Mouse (Mus musculus) adrenal gland, adult 8-10 months (tissue): ENCODE results near the gene Pced1b. TPM values are rescaled to one million over a fixed set of nuclear protein-coding genes. Genes with fewer than 3 reads are reported as not detected.
"Not testable (repeated sequence)": the region's sequence is repeated elsewhere in the genome, so short reads cannot be mapped to it uniquely, and the experiment has no call there.

Experiments used
- DNase-seq: peaks from one replicate; pipeline ENCODE4 v3.0.0; 2022
- total RNA-seq, 4 experiments: library from RNA; stranded (reverse); gene quantifications; 2 replicates each; pipeline ENCODE4 v1.2.4; 2022

The Pced1b gene
- total RNA-seq, result 10 to 100 TPM; 23.1 to 47.0 (median 29.6) TPM

- peak; percentile 30 for DNase-seq
Observed at GRCm38 (mm10) chr15:97246911-97247790, at the start of gene Pced1b, which contains the start of gene Amigo2. Gene Pced1b (plus strand): TSS chr15:97247107. Gene Amigo2 (minus strand): TSS chr15:97247287.

- DNase-seq, result no peak
Observed at GRCm38 (mm10) chr15:97204889-97205288, 42.0 kb upstream of the Pced1b start.

- DNase-seq, result no peak
Observed at GRCm38 (mm10) chr15:97205776-97206175, 41.1 kb upstream of the Pced1b start.

- no peak for DNase-seq
Observed at GRCm38 (mm10) chr15:97206506-97206905, 40.4 kb upstream of the Pced1b start.

- not testable (repeated sequence) for DNase-seq
Observed at GRCm38 (mm10) chr15:97209754-97210153, 37.2 kb upstream of the Pced1b start.

- DNase-seq, result no peak
Observed at GRCm38 (mm10) chr15:97212501-97213477, 34.1 kb upstream of the Pced1b start.

- DNase-seq, result no peak
Observed at GRCm38 (mm10) chr15:97216843-97217242, 30.1 kb upstream of the Pced1b start.

GRCm38 (mm10) chr15:97223431-97223830, 23.5 kb upstream of the Pced1b start:
- DNase-seq, result no peak

GRCm38 (mm10) chr15:97224003-97224402, 22.9 kb upstream of the Pced1b start:
- no peak for DNase-seq

- DNase-seq, result no peak
Observed at GRCm38 (mm10) chr15:97229494-97230077, 17.3 kb upstream of the Pced1b start.

GRCm38 (mm10) chr15:97234076-97234475, 12.8 kb upstream of the Pced1b start:
- no peak for DNase-seq

GRCm38 (mm10) chr15:97235183-97235582, 11.7 kb upstream of the Pced1b start:
- no peak for DNase-seq

- no peak for DNase-seq
Observed at GRCm38 (mm10) chr15:97236943-97237342, 10.0 kb upstream of the Pced1b start.

GRCm38 (mm10) chr15:97245392-97245791, 1.5 kb upstream of the Pced1b start:
- DNase-seq, result no peak

GRCm38 (mm10) chr15:97246256-97246655, 651 bp upstream of the Pced1b start:
- DNase-seq, result no peak

GRCm38 (mm10) chr15:97247791-97248161, 869 bp downstream of the Pced1b start:
- DNase-seq, result no peak

GRCm38 (mm10) chr15:97248296-97248695, 1.4 kb downstream of the Pced1b start:
- DNase-seq, result no peak

GRCm38 (mm10) chr15:97249322-97249721, 2.4 kb downstream of the Pced1b start:
- no peak for DNase-seq

GRCm38 (mm10) chr15:97252493-97253034, 5.7 kb downstream of the Pced1b start:
- DNase-seq, result no peak

GRCm38 (mm10) chr15:97254375-97254774, 7.5 kb downstream of the Pced1b start:
- no peak for DNase-seq

GRCm38 (mm10) chr15:97255800-97256199, 8.9 kb downstream of the Pced1b start:
- no peak for DNase-seq

GRCm38 (mm10) chr15:97256411-97256810, 9.5 kb downstream of the Pced1b start:
- no peak for DNase-seq
